Mouse (Mus musculus) embryonic fibroblast, embryonic 13.5 days (primary cell): ENCODE data around the gene Med11.

Experiments used
- CTCF ChIP-seq: IDR thresholded peaks from 2 replicates; pipeline ENCODE4 v1.5.1; 2011; ENCODE audit warnings: mild to moderate bottlenecking, control low read depth, low read length, moderate library complexity, borderline replicate concordance; ENCODE audit not compliant: insufficient read depth
- POLR2A ChIP-seq: IDR thresholded peaks from 2 replicates; pipeline ENCODE4 v1.6.1; 2011; ENCODE audit warnings: low read depth, mild to moderate bottlenecking, control low read depth, low read length, moderate library complexity

- no peak for TF ChIP-seq CTCF
- no peak for TF ChIP-seq POLR2A
Observed at GRCm38 (mm10) chr11:70438728-70439374, 12.9 kb upstream of the Med11 start.
